Mouse (Mus musculus) CH12.LX (cell line): ENCODE results near the gene Ebi3. TPM values are rescaled to one million over a fixed set of nuclear protein-coding genes. Genes with fewer than 3 reads are reported as not detected.

Experiments
- DNase-seq: peaks from one replicate; pipeline ENCODE4 v3.0.0-alpha.2; 2013; ENCODE audit errors: extremely low read depth
- H3K27ac ChIP-seq: 2 replicates; pipeline ENCODE4 v1.5.1; 2012; ENCODE audit warnings: low read depth, mild to moderate bottlenecking, control low read depth, moderate library complexity; ENCODE audit not compliant: insufficient read depth
- H3K27me3 ChIP-seq: replicated peaks from 2 replicates; pipeline ENCODE3; 2012; ENCODE audit warnings: inconsistent platforms
- H3K36me3 ChIP-seq, 2 experiments: replicated peaks in 1 of 2; 2 replicates each; pipeline versions ENCODE3 to v1.6.1; 2012; ENCODE audit warnings: inconsistent platforms in 1 of 2, low read length in 1 of 2, mild to moderate bottlenecking in 1 of 2, mixed read lengths in 1 of 2, moderate library complexity in 1 of 2; ENCODE audit not compliant: control insufficient read depth in 1 of 2, insufficient read depth in 1 of 2
- H3K4me1 ChIP-seq, 2 experiments: 2 replicates each; pipeline ENCODE4 v1.6.1; 2012; ENCODE audit warnings: inconsistent platforms in 1 of 2, moderate library complexity in 1 of 2; ENCODE audit not compliant: insufficient read depth in 2 of 2, control insufficient read depth in 1 of 2
- H3K4me2 ChIP-seq: 2 replicates; pipeline ENCODE4 v1.6.1; 2012; ENCODE audit warnings: low read depth, mild to moderate bottlenecking, control low read depth; ENCODE audit not compliant: poor library complexity, insufficient read depth, severe bottlenecking
- H3K4me3 ChIP-seq, 3 experiments: fragments of 150-350 bp in 1 of 3; sonication (generic) in 1 of 3; replicated peaks in 1 of 3; 2 replicates each; pipeline versions ENCODE3 to v1.5.1; 2011 to 2012; ENCODE audit warnings: low read depth in 2 of 3, low read length in 2 of 3, mild to moderate bottlenecking in 2 of 3, moderate library complexity in 2 of 3, control low read depth in 1 of 3, improper control_type of control experiment in 1 of 3, inconsistent platforms in 1 of 3, mixed read lengths in 1 of 3; ENCODE audit not compliant: poor library complexity in 1 of 3
- H3K79me2 ChIP-seq: replicated peaks from 2 replicates; pipeline ENCODE4 v1.6.1; 2012; ENCODE audit warnings: mild to moderate bottlenecking, moderate library complexity; ENCODE audit not compliant: control insufficient read depth, poor library complexity, insufficient read depth, severe bottlenecking; ENCODE audit errors: extremely low read depth
- H3K9ac ChIP-seq: 2 replicates; pipeline ENCODE4 v1.6.1; 2012; ENCODE audit warnings: low read depth, mild to moderate bottlenecking, control low read depth, moderate library complexity; ENCODE audit not compliant: insufficient read depth
- H3K9me3 ChIP-seq: replicated peaks from 2 replicates; pipeline ENCODE3; 2012; ENCODE audit warnings: low read length, inconsistent platforms, mixed read lengths
- CHD1 ChIP-seq: IDR thresholded peaks from 2 replicates; pipeline ENCODE4 v1.6.1; 2012; ENCODE audit warnings: low read depth, low read length, improper control_type of control experiment, inconsistent platforms
- CTCF ChIP-seq, 2 experiments: IDR thresholded peaks in 1 of 2; conservative IDR thresholded peaks in 1 of 2; 2 replicates each; pipeline ENCODE4 v1.5.1; 2011 to 2012; ENCODE audit warnings: low read depth in 2 of 2, low read length in 2 of 2, improper control_type of control experiment in 1 of 2, inconsistent platforms in 1 of 2, mild to moderate bottlenecking in 1 of 2, moderate library complexity in 1 of 2
- E2F4 ChIP-seq: IDR thresholded peaks from 2 replicates; pipeline ENCODE4 v1.6.1; 2011; ENCODE audit warnings: low read depth, low read length, improper control_type of control experiment; ENCODE audit not compliant: insufficient replicate concordance
- ETS1 ChIP-seq: conservative IDR thresholded peaks from 2 replicates; pipeline ENCODE4 v1.6.1; 2012; ENCODE audit warnings: low read depth, mild to moderate bottlenecking, inconsistent platforms, low read length, improper control_type of control experiment, moderate library complexity
- MAX ChIP-seq: IDR thresholded peaks from 2 replicates; pipeline ENCODE4 v1.6.1; 2011; ENCODE audit warnings: low read length, improper control_type of control experiment
- MXI1 ChIP-seq: IDR thresholded peaks from 2 replicates; pipeline ENCODE4 v1.6.1; 2011; ENCODE audit warnings: mild to moderate bottlenecking, low read depth, low read length, improper control_type of control experiment
- POLR2A ChIP-seq: IDR thresholded peaks from 2 replicates; pipeline ENCODE4 v1.6.1; 2011; ENCODE audit warnings: low read depth, mild to moderate bottlenecking, improper control_type of control experiment, low read length
- POLR2AphosphoS2 ChIP-seq: IDR thresholded peaks from 2 replicates; pipeline ENCODE4 v1.6.1; 2011; ENCODE audit warnings: low read depth, low read length, improper control_type of control experiment
- RAD21 ChIP-seq: IDR thresholded peaks from 2 replicates; pipeline ENCODE4 v1.6.1; 2011; ENCODE audit warnings: low read depth, mild to moderate bottlenecking, low read length, improper control_type of control experiment, moderate library complexity
- RCOR1 ChIP-seq: conservative IDR thresholded peaks from 2 replicates; pipeline ENCODE4 v1.6.1; 2012; ENCODE audit warnings: low read depth, mild to moderate bottlenecking, inconsistent platforms, low read length, improper control_type of control experiment
- SMC3 ChIP-seq: IDR thresholded peaks from 2 replicates; pipeline ENCODE4 v1.6.1; 2011; ENCODE audit warnings: low read depth, low read length, improper control_type of control experiment
- ZNF384 ChIP-seq: IDR thresholded peaks from 2 replicates; pipeline ENCODE4 v1.6.1; 2012; ENCODE audit warnings: low read depth, low read length, improper control_type of control experiment, inconsistent platforms
- dilution Hi-C: fragments of 300-500 bp; cut with MboI; formaldehyde crosslinking; loops from 2 replicates; pipeline ENCODE4 v1.14.3; 2020; ENCODE audit warnings: low sequenced_read_pairs; ENCODE audit not compliant: extremely low pct_unique_long_range_greater_than_20kb, extremely low pct_ligation_motif_present
- in situ Hi-C: fragments of 300-500 bp; cut with MboI; formaldehyde crosslinking; loops from 3 replicates; pipeline ENCODE4 v1.14.3; 2019; ENCODE audit warnings: low sequenced_read_pairs, low pct_ligation_motif_present, low pct_unique_long_range_greater_than_20kb, mixed read lengths
- polyA plus RNA-seq: library from polyadenylated mRNA; unstranded; fragments of >175 nt; gene quantifications from 2 replicates; pipeline ENCODE4 v1.2.1, GENCODE M21; 2012; ENCODE audit warnings: low read depth; ENCODE audit not compliant: insufficient read length
- total RNA-seq, 2 experiments: library from RNA; depleted of rRNA; stranded (reverse); fragments of 300-350 nt in 1 of 2; fragments of >200 nt in 1 of 2; gene quantifications; 2 replicates each; pipeline ENCODE4 v1.2.3; 2012 to 2014

The Ebi3 gene
- total and polyA plus RNA-seq, 3 experiments: 60.3 to 207 (median 105) TPM

GRCm38 (mm10) chr17:55956591-55956990, 4.2 kb downstream of the Ebi3 start:
- peaks cover 38 to 50% of the 10 kb centered on the region in 2 experiments for H3K36me3 ChIP-seq
- peaks cover 31 to 63% of the 10 kb centered on the region in 2 experiments for H3K4me1 ChIP-seq
- no peaks in the 10 kb centered on the region for H3K9me3 ChIP-seq
- in situ Hi-C loops (loop anchor here (10.0 kb wide), 1 partner anchor 62 kb away; the partner anchor contains the start of gene Zfp959), dilution Hi-C loops (no loop called here)
- H3K27ac ChIP-seq: peak overlapping the region; percentile 16; the same call in 1 of the 2 replicates
- H3K9ac ChIP-seq: no peak overlapping the region
- H3K27me3 ChIP-seq: no peaks in the 10 kb centered on the region
- peaks cover 36% of the 10 kb centered on the region for H3K79me2 ChIP-seq
- DNase-seq: no peak
- TF ChIP-seq RAD21: no peak
- TF ChIP-seq MXI1: no peak
- no peak for TF ChIP-seq POLR2AphosphoS2
- no peak for TF ChIP-seq CTCF (conservative IDR thresholded peaks at IDR 0.05 in 1 of 2, IDR thresholded peaks at IDR 0.05 in 1 of 2; ENCODE audit: low read depth in 2 of 2, low read length in 2 of 2)
- TF ChIP-seq, all 38 proteins: peak for 0
- Histone ChIP-seq H3K4me2 (no peak overlapping the region), H3K4me3 (no peak overlapping the region)

- dilution Hi-C loops (no loop called here), in situ Hi-C loops (loop anchor here (10.0 kb wide), 1 partner anchor 62 kb away; the partner anchor contains the start of gene Zfp959)
- Histone ChIP-seq H3K4me2 (peak overlapping the region; percentile 19; the same call in 1 of the 2 replicates), H3K36me3 (peaks cover 44 to 56% of the 10 kb centered on the region in 2 experiments), H3K9me3 (no peaks in the 10 kb centered on the region), H3K27me3 (no peaks in the 10 kb centered on the region), H3K4me1 (peaks cover 31 to 62% of the 10 kb centered on the region in 2 experiments), H3K9ac (no peak overlapping the region), H3K27ac (no peak overlapping the region), H3K79me2 (peaks cover 36% of the 10 kb centered on the region), H3K4me3 (no peak overlapping the region)
- DNase-seq: peak; percentile 60
- TF ChIP-seq E2F4 (no peak), CTCF (conservative IDR thresholded peaks at IDR 0.05 in 1 of 2, IDR thresholded peaks at IDR 0.05 in 1 of 2; ENCODE audit: low read depth in 2 of 2, low read length in 2 of 2) (peak; percentile 68 to 80), MAX (no peak), SMC3 (peak; percentile 55), POLR2A (0 out of 2 replicates have a peak, but pooled peaks have one; percentile 27), CHD1 (no peak), RAD21 (peak; percentile 73)
Measured at GRCm38 (mm10) chr17:55957168-55957567, 4.7 kb downstream of the Ebi3 start.

- no peaks in the 10 kb centered on the region for H3K9me3 ChIP-seq
- peak overlapping the region; percentile 89; the same call in 1 of the 2 replicates for H3K27ac ChIP-seq
- peaks cover 31 to 60% of the 10 kb centered on the region in 2 experiments for H3K4me1 ChIP-seq
- peaks cover 47 to 62% of the 10 kb centered on the region in 2 experiments for H3K36me3 ChIP-seq
- DNase-seq: no peak
- H3K27me3 ChIP-seq: no peaks in the 10 kb centered on the region
- H3K9ac ChIP-seq: peak overlapping the region; percentile 69
- peak overlapping the region; percentile 91 for H3K4me2 ChIP-seq
- dilution Hi-C loops: no loop called here
- TF ChIP-seq ETS1: no peak
- TF ChIP-seq CTCF (conservative IDR thresholded peaks at IDR 0.05 in 1 of 2, IDR thresholded peaks at IDR 0.05 in 1 of 2; ENCODE audit: low read depth in 2 of 2, low read length in 2 of 2): no peak
- no peak for TF ChIP-seq RCOR1
- TF ChIP-seq ZNF384: peak; percentile 70
- no peak for TF ChIP-seq MXI1
- TF ChIP-seq POLR2A: no peak
- TF ChIP-seq, all 38 proteins: peak for 1
- in situ Hi-C loops: loop anchor here (10.0 kb wide), 1 partner anchor 63 kb away; the partner anchor contains the start of gene Zfp959
- H3K79me2 ChIP-seq: peaks cover 36% of the 10 kb centered on the region
- H3K4me3 ChIP-seq: peak overlapping the region; percentile 45 to 59 (median 59)
Measured at GRCm38 (mm10) chr17:55957726-55958583, 5.5 kb downstream of the Ebi3 start.
